Mouse (Mus musculus) lung, embryonic 14.5 days (tissue): ENCODE data around the gene Scn1b. TPM values are rescaled to one million over a fixed set of nuclear protein-coding genes. Genes with fewer than 3 reads are reported as not detected.

Experiments
- ATAC-seq: fragments of 200-750 bp; cut with Nextera tagmentation; 2 replicates; pipeline ENCODE4 v1.8.0; 2017; ENCODE audit warnings: mild to moderate bottlenecking, moderate TSS enrichment, moderate library complexity; ENCODE audit not compliant: insufficient read depth
- DNase-seq: peaks from one replicate; pipeline ENCODE4 v3.0.0-alpha.2; 2015
- H3K27ac ChIP-seq: fragments of 300-500 bp; sonication (generic); 2 replicates; pipeline ENCODE4 v1.5.1; 2014; ENCODE audit warnings: low read depth, mild to moderate bottlenecking, moderate library complexity
- H3K27me3 ChIP-seq: fragments of 300-500 bp; sonication (generic); 2 replicates; pipeline ENCODE4 v1.6.1; 2014; ENCODE audit warnings: low read length, control low read depth; ENCODE audit not compliant: insufficient read depth
- H3K36me3 ChIP-seq: fragments of 300-500 bp; sonication (generic); 2 replicates; pipeline ENCODE4 v1.6.1; 2014; ENCODE audit warnings: control low read depth; ENCODE audit not compliant: insufficient read depth
- H3K4me1 ChIP-seq: fragments of 300-500 bp; sonication (generic); 2 replicates; pipeline ENCODE4 v1.6.1; 2014; ENCODE audit warnings: antibody characterized with exemption, control low read depth; ENCODE audit not compliant: insufficient read depth
- H3K4me2 ChIP-seq: fragments of 300-500 bp; sonication (generic); 2 replicates; pipeline ENCODE4 v1.6.1; 2014; ENCODE audit warnings: mild to moderate bottlenecking
- H3K4me3 ChIP-seq: fragments of 300-500 bp; sonication (generic); 2 replicates; pipeline ENCODE4 v1.5.1; 2014; ENCODE audit warnings: low read depth, low read length
- H3K9ac ChIP-seq: fragments of 300-500 bp; sonication (generic); 2 replicates; pipeline ENCODE4 v1.6.1; 2014
- H3K9me3 ChIP-seq: fragments of 300-500 bp; sonication (generic); 2 replicates; pipeline ENCODE4 v1.6.1; 2016; ENCODE audit warnings: low read depth, low read length, control low read depth
- CTCF ChIP-seq: IDR thresholded peaks from 2 replicates; pipeline ENCODE4 v1.5.1; 2016; ENCODE audit warnings: antibody characterized with exemption, low read depth
- WGBS: fragments of 180-500 bp; shearing (Covaris S2); extraction: QIAGEN DNeasy Blood & Tissue Kit; methylation state at CpG from one replicate; pipeline ENCODE4 v1.1.7; 2014; 5-methylcytosine and 5-hydroxymethylcytosine counted together
- polyA plus RNA-seq: library from polyadenylated mRNA; unstranded; fragments of >200 nt; fragmentation: Nextera tagmentation; extraction: Ambion mirVana; gene quantifications from 2 replicates; pipeline ENCODE4 v1.2.1, GENCODE M21; 2014

Scn1b gene
- polyA plus RNA-seq, 1 experiment from 2014 or later: 1.3 TPM

DNA sequence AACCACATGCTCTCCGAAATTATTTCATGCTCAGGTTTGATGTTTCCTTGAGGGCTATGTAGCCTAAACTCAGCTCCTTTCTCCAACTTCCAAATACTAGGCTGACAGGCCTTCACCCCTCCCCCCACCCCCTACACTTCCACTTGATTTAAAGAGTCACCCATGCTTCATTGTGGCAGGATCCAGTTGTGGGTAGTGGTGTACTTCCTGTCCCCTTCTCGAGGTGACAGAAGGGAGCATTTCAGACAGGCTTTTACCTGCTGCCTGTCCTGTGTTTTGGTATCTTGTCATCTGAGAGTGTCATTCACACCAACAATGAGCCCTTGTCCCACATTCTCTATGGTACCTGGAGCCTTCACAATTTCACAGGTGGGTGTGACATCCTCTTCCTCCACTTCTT is 39.5 kb downstream of the Scn1b start:
- DNase-seq (no peak), ATAC-seq (no peak)
- H3K36me3 ChIP-seq: no peaks in the 10 kb centered on the region
- no peak overlapping the region for H3K4me3 ChIP-seq
- no peak overlapping the region for H3K4me2 ChIP-seq
- no peak overlapping the region for H3K27ac ChIP-seq
- H3K9ac ChIP-seq: no peak overlapping the region
- H3K4me1 ChIP-seq: no peaks in the 10 kb centered on the region
- H3K9me3 ChIP-seq: no peaks in the 10 kb centered on the region
- TF ChIP-seq CTCF: no peak
- 39% methylated on average over 2 of the region's 2 CpGs for WGBS
- H3K27me3 ChIP-seq: no peaks in the 10 kb centered on the region

DNA sequence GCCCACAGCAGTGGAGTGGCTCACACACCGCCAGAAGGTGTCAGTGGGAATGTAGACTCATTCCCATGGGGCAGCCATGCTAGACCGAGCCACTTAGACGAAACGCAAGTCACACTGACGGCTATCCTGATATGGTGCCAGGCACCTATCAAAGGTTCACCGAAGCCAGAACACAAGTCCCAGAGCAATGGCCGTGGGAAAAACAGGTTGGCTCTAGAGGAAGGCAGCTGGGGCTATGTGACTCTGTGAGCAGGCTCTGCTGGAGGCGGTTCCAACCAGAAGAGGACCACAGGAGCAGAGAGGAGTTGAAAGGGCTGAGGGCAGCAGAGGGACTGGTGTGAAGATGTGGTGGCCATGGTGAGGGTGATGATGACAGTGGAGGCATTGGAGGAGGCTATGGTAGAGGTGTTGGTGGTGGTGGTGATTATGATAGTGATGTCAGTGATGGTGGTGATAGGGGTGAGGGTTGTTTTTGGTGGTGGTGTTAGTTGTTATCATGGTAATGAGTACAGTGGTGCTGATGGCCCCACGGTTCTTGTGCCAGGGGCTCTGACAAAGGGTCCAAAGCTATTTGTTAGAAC is 40.5 kb downstream of the Scn1b start:
- Histone ChIP-seq H3K4me1 (no peaks in the 10 kb centered on the region), H3K27me3 (no peaks in the 10 kb centered on the region), H3K27ac (no peak overlapping the region), H3K9me3 (no peaks in the 10 kb centered on the region), H3K9ac (no peak overlapping the region), H3K36me3 (no peaks in the 10 kb centered on the region), H3K4me2 (no peak overlapping the region), H3K4me3 (no peak overlapping the region)
- TF ChIP-seq CTCF: no peak
- DNase-seq: no peak
- no peak for ATAC-seq
- WGBS: 86% methylated on average over 9 of the region's 9 CpGs

DNA sequence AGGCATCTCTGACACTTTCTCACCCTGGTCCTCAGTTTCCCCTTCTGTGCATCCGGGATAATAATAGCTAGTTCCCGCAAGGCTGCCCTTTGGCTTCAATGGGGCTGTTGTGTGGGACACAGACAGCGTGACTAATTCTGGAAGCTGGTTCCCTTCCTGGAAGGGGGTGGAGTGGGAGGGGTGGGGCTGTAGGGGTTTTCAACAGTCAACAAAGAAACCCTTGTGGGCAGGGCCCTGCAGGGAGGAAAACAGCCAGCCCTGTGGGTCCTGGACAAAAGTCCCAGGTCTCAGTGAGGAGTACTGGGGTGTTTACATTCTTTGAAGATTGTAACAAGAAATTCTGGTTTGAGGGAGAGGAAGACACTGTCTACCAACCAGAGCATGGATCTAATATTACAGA is 41.6 kb downstream of the Scn1b start:
- 49% methylated on average over 3 of the region's 3 CpGs for WGBS
- DNase-seq: no peak
- Histone ChIP-seq H3K27ac (peak overlapping the region; percentile 47), H3K9me3 (no peaks in the 10 kb centered on the region), H3K4me3 (no peak overlapping the region), H3K4me1 (no peaks in the 10 kb centered on the region), H3K36me3 (no peaks in the 10 kb centered on the region), H3K9ac (no peak overlapping the region), H3K4me2 (no peak overlapping the region), H3K27me3 (no peaks in the 10 kb centered on the region)
- TF ChIP-seq CTCF: no peak
- ATAC-seq: peak; percentile 29; the same call in 1 of the 2 replicates

DNA sequence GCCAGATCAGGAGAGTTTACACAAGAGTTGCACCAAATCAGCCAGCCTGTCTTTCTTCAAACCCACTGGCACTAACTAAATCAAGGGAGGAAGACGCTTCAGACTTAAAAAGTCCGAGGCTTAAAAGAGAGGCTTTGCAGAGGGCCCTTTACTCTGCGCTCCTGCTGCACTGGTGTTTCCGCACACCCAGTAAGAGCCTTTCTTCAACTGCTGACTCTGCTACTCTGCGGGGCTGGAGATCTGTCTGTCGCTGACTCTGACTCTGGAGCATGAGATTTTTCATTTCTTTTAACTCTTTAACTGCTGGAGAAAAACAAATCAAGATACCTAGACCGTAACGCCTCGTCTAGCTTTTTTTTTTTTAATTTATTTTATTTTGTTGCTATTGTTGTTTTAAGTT is 42.7 kb downstream of the Scn1b start:
- WGBS: 33% methylated on average over 9 of the region's 9 CpGs
- ATAC-seq (peak; percentile 63; the same call in 1 of the 2 replicates), DNase-seq (peak; percentile 63)
- Histone ChIP-seq H3K36me3 (no peaks in the 10 kb centered on the region), H3K4me3 (no peak overlapping the region), H3K9ac (no peak overlapping the region; the same call in 1 of the 2 replicates), H3K27me3 (no peaks in the 10 kb centered on the region), H3K9me3 (no peaks in the 10 kb centered on the region), H3K4me1 (no peaks in the 10 kb centered on the region), H3K4me2 (0 out of 2 replicates have a peak overlapping the region, but pooled peaks have one; percentile 10), H3K27ac (peak overlapping the region; percentile 78; the same call in 1 of the 2 replicates)
- no peak for TF ChIP-seq CTCF

DNA sequence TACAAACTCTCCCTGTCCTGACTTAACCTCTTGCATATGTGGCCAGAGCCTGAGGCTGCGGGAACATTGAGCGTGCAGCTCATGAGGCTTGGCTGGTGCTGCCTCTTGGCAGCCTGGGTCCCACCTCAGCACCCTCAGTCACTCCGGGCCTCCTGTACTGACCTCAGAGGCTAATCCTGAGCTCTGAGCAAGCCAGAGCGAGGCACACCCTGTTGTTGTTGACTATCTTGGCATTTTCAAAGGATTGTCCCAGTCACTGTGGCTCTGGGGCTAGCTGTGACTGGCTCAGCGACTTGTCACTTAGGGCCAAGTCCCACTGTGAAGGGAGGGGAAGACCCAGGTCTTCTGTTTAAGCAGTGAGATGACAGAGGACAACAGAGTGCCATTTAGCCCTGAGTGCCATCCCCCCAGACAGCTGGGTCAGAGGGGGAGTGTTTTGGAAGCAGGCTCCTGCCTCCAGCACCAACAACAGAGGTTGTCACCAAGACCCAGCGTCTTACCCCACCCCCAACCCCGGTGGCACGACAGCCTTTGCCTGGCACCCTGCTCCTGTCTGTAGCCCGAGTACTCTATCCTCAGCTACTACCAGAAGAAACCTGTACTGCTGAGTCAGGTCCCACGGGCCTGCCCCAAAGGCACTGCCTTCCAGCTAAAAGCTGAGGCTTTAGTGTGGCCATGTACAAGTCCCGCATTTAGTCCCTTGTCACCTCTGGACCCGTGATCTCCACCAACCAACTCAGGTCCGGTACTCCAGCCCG is 43.8 kb downstream of the Scn1b start:
- Histone ChIP-seq H3K9me3 (no peaks in the 10 kb centered on the region), H3K4me1 (no peaks in the 10 kb centered on the region), H3K4me3 (no peak overlapping the region), H3K4me2 (no peak overlapping the region), H3K27ac (0 out of 2 replicates have a peak overlapping the region, but pooled peaks have one; percentile 78), H3K9ac (no peak overlapping the region), H3K27me3 (no peaks in the 10 kb centered on the region), H3K36me3 (no peaks in the 10 kb centered on the region)
- 0 out of 2 replicates have a peak, but pooled peaks have one; percentile 19 for ATAC-seq
- DNase-seq: no peak
- 63% methylated on average over 14 of the region's 14 CpGs for WGBS
- no peak for TF ChIP-seq CTCF

DNA sequence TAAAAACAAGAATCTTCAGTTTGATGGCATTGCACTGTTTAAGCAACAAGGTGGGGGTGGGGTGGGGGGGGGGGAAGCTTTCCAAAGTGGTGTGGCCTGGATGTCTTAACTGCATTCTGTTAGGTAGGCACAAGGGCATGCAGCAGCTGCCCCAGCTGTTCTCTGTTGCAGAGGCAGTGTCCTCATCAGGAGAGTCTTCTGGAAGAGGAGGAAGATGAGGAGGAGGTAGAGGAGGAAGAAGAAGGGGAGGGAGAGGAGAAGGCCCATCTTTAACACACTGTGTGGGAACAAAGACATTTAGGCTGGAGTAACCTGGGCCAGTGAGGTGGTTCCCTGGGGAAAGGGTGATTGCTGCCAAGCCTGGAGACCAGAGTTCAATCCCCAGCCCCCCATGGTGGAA is 44.7 kb downstream of the Scn1b start:
- H3K27me3 ChIP-seq: no peaks in the 10 kb centered on the region
- DNase-seq (no peak), ATAC-seq (no peak)

DNA sequence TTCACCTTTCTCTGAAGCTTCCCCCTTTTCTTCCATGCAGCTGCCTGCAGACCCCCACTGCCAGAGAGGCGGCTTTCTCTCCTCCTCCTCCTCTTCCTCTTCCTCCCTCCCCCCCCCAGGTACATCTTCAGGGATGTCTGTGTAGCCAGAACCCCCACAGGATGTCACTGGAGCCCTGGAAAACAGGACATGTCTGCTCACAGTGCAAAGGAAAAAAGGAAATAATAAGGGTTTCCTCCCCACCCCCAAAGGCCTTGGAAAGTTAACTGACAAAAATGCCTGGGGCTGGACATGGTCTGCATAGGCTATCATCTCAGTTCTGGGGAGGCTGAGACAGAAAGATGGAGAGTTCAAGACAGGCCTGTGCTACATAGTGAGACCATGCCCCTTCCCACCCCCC is 45.7 kb downstream of the Scn1b start:
- Histone ChIP-seq H3K27ac (no peak overlapping the region), H3K4me1 (no peaks in the 10 kb centered on the region), H3K4me2 (no peak overlapping the region), H3K9ac (no peak overlapping the region), H3K36me3 (no peaks in the 10 kb centered on the region), H3K27me3 (no peaks in the 10 kb centered on the region), H3K9me3 (no peaks in the 10 kb centered on the region), H3K4me3 (no peak overlapping the region)
- no peak for ATAC-seq
- no peak for TF ChIP-seq CTCF
- 52% methylated on average over 1 of the region's 1 CpGs for WGBS
- no peak for DNase-seq

More for the DNA sequence above, 44.7 kb downstream of the Scn1b start:
- Histone ChIP-seq H3K9ac (no peak overlapping the region), H3K4me2 (no peak overlapping the region), H3K9me3 (no peaks in the 10 kb centered on the region), H3K36me3 (no peaks in the 10 kb centered on the region), H3K4me1 (no peaks in the 10 kb centered on the region), H3K4me3 (no peak overlapping the region), H3K27ac (no peak overlapping the region)
- TF ChIP-seq CTCF: no peak
